Mouse (Mus musculus) G1E (cell line): Measurements from ENCODE around the gene Samd5. TPM values are rescaled to one million over a fixed set of nuclear protein-coding genes. Genes with fewer than 3 reads are reported as not detected.

Experiments
- ATAC-seq: 2 replicates; pipeline ENCODE4 v1.8.0; 2016; ENCODE audit warnings: mild to moderate bottlenecking; ENCODE audit not compliant: insufficient number of reproducible peaks, poor library complexity, low FRiP score, severe bottlenecking; ENCODE audit errors: extremely low read depth
- DNase-seq: peaks from one replicate; pipeline ENCODE4 v3.0.0; 2012; ENCODE audit warnings: low spot score
- H3K27me3 ChIP-seq: 2 replicates; pipeline ENCODE4 v1.6.1; 2012; ENCODE audit warnings: mild to moderate bottlenecking, low read length, inconsistent platforms; ENCODE audit not compliant: insufficient read depth
- H3K36me3 ChIP-seq: replicated peaks from 2 replicates; pipeline ENCODE3; 2012; ENCODE audit warnings: mild to moderate bottlenecking, inconsistent platforms
- H3K4me1 ChIP-seq: 2 replicates; pipeline ENCODE4 v1.6.1; 2012; ENCODE audit warnings: low read depth, low read length, inconsistent platforms, mixed read lengths; ENCODE audit not compliant: insufficient read depth
- H3K4me3 ChIP-seq: 2 replicates; pipeline ENCODE4 v1.5.1; 2012; ENCODE audit warnings: low read depth, mild to moderate bottlenecking, inconsistent platforms, low read length, moderate library complexity, mixed read lengths
- H3K9me3 ChIP-seq: replicated peaks from 2 replicates; pipeline ENCODE4 v1.6.1; 2012; ENCODE audit warnings: inconsistent platforms
- CTCF ChIP-seq: IDR thresholded peaks from 2 replicates; pipeline ENCODE4 v1.5.1; 2012; ENCODE audit warnings: low read depth, low read length, inconsistent platforms, mixed read lengths
- GATA1 ChIP-seq: IDR thresholded peaks from 2 replicates; pipeline ENCODE4 v1.6.1; 2012; ENCODE audit warnings: borderline replicate concordance, low read length, inconsistent platforms, mixed read lengths
- GATA2 ChIP-seq: IDR thresholded peaks from 2 replicates; pipeline ENCODE4 v1.6.1; 2012; ENCODE audit warnings: low read depth, low read length, inconsistent platforms, borderline replicate concordance
- POLR2AphosphoS5 ChIP-seq: IDR thresholded peaks from 2 replicates; pipeline ENCODE4 v1.6.1; 2012; ENCODE audit warnings: low read depth, low read length, inconsistent platforms; ENCODE audit not compliant: insufficient replicate concordance
- TAL1 ChIP-seq: conservative IDR thresholded peaks from 2 replicates; pipeline ENCODE4 v1.6.1; 2012; ENCODE audit warnings: low read depth, low read length, inconsistent platforms, mixed read lengths
- polyA plus RNA-seq: library from polyadenylated mRNA; stranded (reverse); fragments of >175 nt; gene quantifications from 2 replicates; pipeline ENCODE4 v1.2.3, GENCODE M21; 2012
- total RNA-seq, 2 experiments: library from RNA; stranded (forward) in 1 of 2; stranded (reverse) in 1 of 2; fragments of 200-1000 nt in 1 of 2; fragments of >200 nt in 1 of 2; fragmentation: Nextera tagmentation in 1 of 2; gene quantifications; 2 replicates each; pipeline ENCODE4 v1.2.3; 2014 to 2017

Samd5 gene
- total and polyA plus RNA-seq, 3 experiments, result 0.05 TPM; not detected in 2

- H3K4me1 ChIP-seq, result no peaks in the 10 kb centered on the region
- H3K4me3 ChIP-seq, result no peak overlapping the region
- H3K27me3 ChIP-seq, result no peaks in the 10 kb centered on the region
- H3K36me3 ChIP-seq, result no peaks in the 10 kb centered on the region
- ATAC-seq (no peak), DNase-seq (no peak)
- H3K9me3 ChIP-seq, result no peaks in the 10 kb centered on the region
- TF ChIP-seq GATA2 (no peak), GATA1 (no peak), TAL1 (no peak), POLR2AphosphoS5 (no peak), CTCF (no peak)
These were observed 66.2 kb downstream of the Samd5 start for GRCm38 (mm10) chr10:9608854-9609253.

GRCm38 (mm10) chr10:9607155-9607554 is 67.9 kb downstream of the Samd5 start:
- no peaks in the 10 kb centered on the region for H3K4me1 ChIP-seq
- no peaks in the 10 kb centered on the region for H3K9me3 ChIP-seq
- no peak for DNase-seq
- no peak for ATAC-seq
- TF ChIP-seq POLR2AphosphoS5 (no peak), CTCF (no peak), TAL1 (no peak), GATA1 (no peak), GATA2 (no peak)
- no peaks in the 10 kb centered on the region for H3K27me3 ChIP-seq
- H3K36me3 ChIP-seq, result no peaks in the 10 kb centered on the region
- no peak overlapping the region for H3K4me3 ChIP-seq

GRCm38 (mm10) chr10:9605635-9606034 is 69.4 kb downstream of the Samd5 start:
- no peaks in the 10 kb centered on the region for H3K36me3 ChIP-seq
- H3K9me3 ChIP-seq, result no peaks in the 10 kb centered on the region
- no peaks in the 10 kb centered on the region for H3K4me1 ChIP-seq
- no peak overlapping the region for H3K4me3 ChIP-seq
- H3K27me3 ChIP-seq, result no peaks in the 10 kb centered on the region
- ATAC-seq, result no peak
- TF ChIP-seq CTCF, result no peak
- no peak for DNase-seq

GRCm38 (mm10) chr10:9603290-9603689 is 71.7 kb downstream of the Samd5 start:
- no peaks in the 10 kb centered on the region for H3K27me3 ChIP-seq
- DNase-seq (no peak), ATAC-seq (no peak)
- no peaks in the 10 kb centered on the region for H3K36me3 ChIP-seq
- H3K4me1 ChIP-seq, result no peaks in the 10 kb centered on the region
- H3K4me3 ChIP-seq, result no peak overlapping the region
- no peaks in the 10 kb centered on the region for H3K9me3 ChIP-seq
- TF ChIP-seq GATA2 (no peak), GATA1 (no peak), POLR2AphosphoS5 (no peak), TAL1 (no peak), CTCF (no peak)

GRCm38 (mm10) chr10:9602845-9603244 is 72.2 kb downstream of the Samd5 start:
- H3K9me3 ChIP-seq, result no peaks in the 10 kb centered on the region
- H3K36me3 ChIP-seq, result no peaks in the 10 kb centered on the region
- H3K4me1 ChIP-seq, result no peaks in the 10 kb centered on the region
- no peak overlapping the region for H3K4me3 ChIP-seq
- no peak for TF ChIP-seq GATA1
- DNase-seq (no peak), ATAC-seq (no peak)
- no peaks in the 10 kb centered on the region for H3K27me3 ChIP-seq

GRCm38 (mm10) chr10:9602389-9602788 is 72.6 kb downstream of the Samd5 start:
- Histone ChIP-seq H3K4me3 (no peak overlapping the region), H3K4me1 (no peaks in the 10 kb centered on the region), H3K36me3 (no peaks in the 10 kb centered on the region), H3K27me3 (no peaks in the 10 kb centered on the region), H3K9me3 (no peaks in the 10 kb centered on the region)
- DNase-seq (no peak), ATAC-seq (no peak)
- TF ChIP-seq CTCF (no peak), POLR2AphosphoS5 (no peak)

- Histone ChIP-seq H3K36me3 (no peaks in the 10 kb centered on the region), H3K9me3 (no peaks in the 10 kb centered on the region), H3K4me3 (no peak overlapping the region), H3K4me1 (no peaks in the 10 kb centered on the region), H3K27me3 (no peaks in the 10 kb centered on the region)
- no peak for DNase-seq
- ATAC-seq, result no peak
- TF ChIP-seq CTCF, result no peak
- no peak for TF ChIP-seq POLR2AphosphoS5
- TF ChIP-seq GATA2, result no peak
- no peak for TF ChIP-seq TAL1
- TF ChIP-seq GATA1, result no peak
These were observed 78.8 kb downstream of the Samd5 start for GRCm38 (mm10) chr10:9596228-9596627.

GRCm38 (mm10) chr10:9594666-9595065 is 80.3 kb downstream of the Samd5 start:
- no peaks in the 10 kb centered on the region for H3K9me3 ChIP-seq
- no peaks in the 10 kb centered on the region for H3K36me3 ChIP-seq
- H3K4me3 ChIP-seq, result no peak overlapping the region
- ATAC-seq (no peak), DNase-seq (no peak)
- no peak for TF ChIP-seq TAL1
- no peak for TF ChIP-seq CTCF
- TF ChIP-seq GATA2, result no peak
- no peak for TF ChIP-seq GATA1
- no peak for TF ChIP-seq POLR2AphosphoS5
- no peaks in the 10 kb centered on the region for H3K4me1 ChIP-seq
- H3K27me3 ChIP-seq, result no peaks in the 10 kb centered on the region
